ENCODE assay signal across 9 mouse cellular contexts in the genomic region with DNA sequence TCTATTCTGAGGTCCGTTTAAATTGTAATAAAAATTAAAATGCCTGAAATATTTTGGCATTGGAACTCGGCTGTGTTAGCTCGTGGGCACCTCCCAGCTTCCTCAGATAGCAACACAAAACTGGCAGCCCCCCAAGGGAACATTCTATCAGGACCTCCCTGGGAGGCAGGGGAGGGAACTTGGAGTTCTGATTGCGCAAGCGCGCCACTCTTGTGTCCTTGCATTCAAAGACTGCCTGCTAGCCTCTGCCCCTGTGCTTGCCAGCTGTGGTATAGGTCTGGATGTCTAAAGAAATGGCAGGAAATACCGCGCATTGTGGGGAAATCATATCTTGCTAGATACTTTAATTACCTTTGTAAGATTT. TPM values are rescaled to one million over a fixed set of nuclear protein-coding genes. Genes with fewer than 3 reads are reported as not detected.
DNase-seq lines count a peak whose midpoint lies in the region; ATAC-seq and TF ChIP-seq lines count a peak whose summit lies in the region.
"Had no signal": no experiment of that assay in that cellular context is flagged by ENCODE, and none has a peak within 500 bp of the region (broad histone marks: within the 10 kb centered on the region; RNA-seq: fewer than 3 reads in every experiment).

No protein-coding gene starts in this region.

- peaks cover 0 to 41% of the 10 kb centered on the region in 2 experiments; a peak in 2 of 4 replicates for H3K36me3 ChIP-seq in MEL (ENCODE audit: control insufficient read depth in 1 of 2, insufficient read depth in 2 of 2, low read length in 2 of 2)
- no peaks in the 10 kb centered on the region for H3K36me3 ChIP-seq in hindbrain, embryonic 13.5 days
- H3K36me3 ChIP-seq: G1E had no signal

- DNase-seq in MEL (ENCODE audit: low read depth, low spot score), result peak; percentile 82
- peak; percentile 82 for DNase-seq in embryo, embryonic 10.5 days (ENCODE audit: low spot score)
- peak; percentile 54 for DNase-seq in gastrocnemius, postnatal 10 days
- peak; percentile 29 to 36 for DNase-seq in left cerebral cortex, adult 2 months (ENCODE audit: extremely low spot score in 1 of 2, low spot score in 2 of 2)
- peak; percentile 96 for DNase-seq in lung, postnatal 36 days
- DNase-seq in retina, postnatal 1 day, result peak; percentile 76
- no peak for DNase-seq in thymus, postnatal 0 days (ENCODE audit: low spot score)

- peak overlapping the region; percentile 41 for H3K4me2 ChIP-seq in hindbrain, embryonic 13.5 days

- no peak for TF ChIP-seq RAD21 in MEL (IDR thresholded peaks at IDR 0.05; ENCODE audit: low read depth, low read length)

- intact Hi-C loops in left cerebral cortex, adult 2 months (cut with DNase I), result no loop called here

- H3K27me3 ChIP-seq in MEL (ENCODE audit: control insufficient read depth in 1 of 2, insufficient read depth in 2 of 2, low read length in 2 of 2), result no peaks in the 10 kb centered on the region; a peak in 2 of 4 replicates
- no peaks in the 10 kb centered on the region for H3K27me3 ChIP-seq in hindbrain, embryonic 13.5 days

- no peak for TF ChIP-seq POLR2A in MEL (IDR thresholded peaks at IDR 0.05; ENCODE audit: control insufficient read depth in 1 of 2, insufficient read depth in 1 of 2, low read depth in 1 of 2, low read length in 2 of 2, poor library complexity in 1 of 2)

- peak; percentile 46 to 59; a peak in 2 of 4 replicates for TF ChIP-seq EP300 in MEL (IDR thresholded peaks at IDR 0.05; ENCODE audit: low read depth in 1 of 2, low read length in 2 of 2)

- H3K9me3 ChIP-seq in MEL (replicated peaks; ENCODE audit: insufficient read depth, low read length), result no peaks in the 10 kb centered on the region
- H3K9me3 ChIP-seq in hindbrain, embryonic 13.5 days, result no peaks in the 10 kb centered on the region

- H3K4me1 ChIP-seq in MEL (ENCODE audit: control insufficient read depth in 1 of 2, insufficient read depth in 2 of 2, low read length in 2 of 2), result peaks cover 19 to 37% of the 10 kb centered on the region in 2 experiments
- peaks cover 35% of the 10 kb centered on the region for H3K4me1 ChIP-seq in hindbrain, embryonic 13.5 days (replicated peaks)

- no peak overlapping the region for H3K27ac ChIP-seq in MEL (ENCODE audit: control insufficient read depth, low read depth, low read length)
- peak overlapping the region; percentile 70; the same call in 1 of the 2 replicates for H3K27ac ChIP-seq in hindbrain, embryonic 13.5 days
- H3K27ac ChIP-seq in left cerebral cortex, adult 2 months, result peak overlapping the region; percentile 47; the same call in 1 of the 2 replicates

- 15% methylated on average over 8 of the region's 8 CpGs for WGBS in hindbrain, embryonic 13.5 days

- no peak for TF ChIP-seq CTCF in MEL (IDR thresholded peaks at IDR 0.05 in 2 of 3, conservative IDR thresholded peaks at IDR 0.05 in 1 of 3; ENCODE audit: control insufficient read depth in 1 of 3, insufficient read depth in 1 of 3, low read depth in 2 of 3, low read length in 3 of 3, poor library complexity in 1 of 3, severe bottlenecking in 1 of 3)
- TF ChIP-seq CTCF in left cerebral cortex, adult 2 months (IDR thresholded peaks at IDR 0.05), result no peak

- no peaks in the 10 kb centered on the region for H3K79me2 ChIP-seq in MEL (ENCODE audit: control insufficient read depth, insufficient read depth, low read length, poor library complexity)

- no peak overlapping the region; the same call in 1 of the 2 replicates for H3K9ac ChIP-seq in MEL (ENCODE audit: control insufficient read depth, low read depth, low read length, poor library complexity, severe bottlenecking)
- H3K9ac ChIP-seq in hindbrain, embryonic 13.5 days, result peak overlapping the region; percentile 20; the same call in 1 of the 2 replicates

- ATAC-seq in hindbrain, embryonic 13.5 days (ENCODE audit: low FRiP score), result peak; percentile 83

- peak overlapping the region; percentile 34 to 39; a peak in 3 of 4 replicates for H3K4me3 ChIP-seq in MEL (ENCODE audit: control insufficient read depth in 1 of 2, insufficient read depth in 1 of 2, low read depth in 2 of 2, low read length in 2 of 2)
- H3K4me3 ChIP-seq in hindbrain, embryonic 13.5 days, result peak overlapping the region; percentile 14; the same call in 1 of the 2 replicates
- H3K4me3 ChIP-seq in left cerebral cortex, adult 2 months, result no peak overlapping the region

TF ChIP-seq in MEL, 35 proteins besides CTCF, POLR2A, EP300 and RAD21:
- TF ChIP-seq TCF12 (IDR thresholded peaks at IDR 0.05; ENCODE audit: low read depth, low read length), result peak; percentile 48; the same call in 1 of the 2 replicates
- TF ChIP-seq HCFC1 (IDR thresholded peaks at IDR 0.05; ENCODE audit: low read depth, low read length), result no peak
- TF ChIP-seq MAZ (IDR thresholded peaks at IDR 0.05; ENCODE audit: low read depth, low read length), result no peak
- TF ChIP-seq E2F4 (IDR thresholded peaks at IDR 0.05; ENCODE audit: borderline replicate concordance, low read depth, low read length), result no peak
- TF ChIP-seq RCOR1 (IDR thresholded peaks at IDR 0.05; ENCODE audit: low read depth, low read length), result no peak
- 0 out of 2 replicates have a peak, but pooled peaks have one; percentile 7 for TF ChIP-seq GATA1 (IDR thresholded peaks at IDR 0.05; ENCODE audit: low read depth, low read length)
- TF ChIP-seq SIN3A (IDR thresholded peaks at IDR 0.05; ENCODE audit: low read length), result peak; percentile 37; the same call in 1 of the 2 replicates
- TF ChIP-seq ETS1 (IDR thresholded peaks at IDR 0.05; ENCODE audit: low read depth, low read length), result peak; percentile 36; the same call in 1 of the 2 replicates
- peak; percentile 71 for TF ChIP-seq NRF1 (IDR thresholded peaks at IDR 0.05; ENCODE audit: insufficient read depth, low read depth, low read length, poor library complexity, severe bottlenecking)
- no peak for TF ChIP-seq CHD1 (IDR thresholded peaks at IDR 0.05; ENCODE audit: low read depth, low read length)
- peak; percentile 61; the same call in 1 of the 2 replicates for TF ChIP-seq MXI1 (IDR thresholded peaks at IDR 0.05; ENCODE audit: low read depth, low read length)
- no peak for TF ChIP-seq KAT2A (conservative IDR thresholded peaks at IDR 0.05; ENCODE audit: low read depth, low read length)
- no peak for TF ChIP-seq USF1 (IDR thresholded peaks at IDR 0.05; ENCODE audit: low read depth, low read length)
- no peak for TF ChIP-seq UBTF (IDR thresholded peaks at IDR 0.05; ENCODE audit: borderline replicate concordance, insufficient read depth, low read depth, low read length)
- no peak for TF ChIP-seq MAX (IDR thresholded peaks at IDR 0.05; ENCODE audit: low read length)
- TF ChIP-seq CHD2 (IDR thresholded peaks at IDR 0.05; ENCODE audit: low read length), result no peak
- TF ChIP-seq ZNF384 (IDR thresholded peaks at IDR 0.05; ENCODE audit: low read depth, low read length), result no peak
- no peak for TF ChIP-seq ZKSCAN1 (IDR thresholded peaks at IDR 0.05; ENCODE audit: low read depth, low read length)

RNA-seq across cellular contexts. Expression of gene Plcb4, which starts 53.1 kb away (rescaled TPM):
- 0.33 TPM in 1 of 2 replicates, not detected in the other for total RNA-seq in MEL (2012; rRNA removed)
- polyA plus RNA-seq in MEL (2012; ENCODE audit: insufficient read depth in 1 of 2, insufficient read length in 2 of 2, low read depth in 1 of 2, low replicate concordance in 2 of 2, missing spikeins in 1 of 2), result not detected
- total RNA-seq in gastrocnemius, postnatal 10 days (2021), result 10 to 100 TPM; 32.8 to 39.9 TPM
- polyA plus RNA-seq in hindbrain, embryonic 13.5 days (2015; fragmentation: Nextera tagmentation; extraction: Ambion mirVana), result 49.7 and 50.7 TPM in 2 replicates
- 10 to 100 TPM; 67.5 to 81.8 TPM for total RNA-seq in left cerebral cortex, adult 2 months (2021)
- 6.5 and 7.2 TPM in 2 replicates for polyA plus RNA-seq in thymus, postnatal 0 days (2015; fragmentation: Nextera tagmentation; extraction: Ambion mirVana)
- polyA plus RNA-seq: G1E had no signal

Comparison
In these comparisons a context has a peak if more than half of its experiments do, and no peak if none do; other contexts are left out.
1. RNA of gene Plcb4, which starts 53.1 kb away (total RNA-seq): 67.5 to 81.8 TPM in left cerebral cortex, adult 2 months and 32.8 to 39.9 TPM in gastrocnemius, postnatal 10 days; 0.33 TPM in MEL; every median in the first group is over 10 times any median in the second.